Mouse (Mus musculus): Measurements from ENCODE around the gene Pisd. TPM values are rescaled to one million over a fixed set of nuclear protein-coding genes. Genes with fewer than 3 reads are reported as not detected.
A peak's percentile ranks its signal among the peaks of the same experiment; 100 is the strongest.
"Not testable (repeated sequence)": the region's sequence is repeated elsewhere in the genome, so short reads cannot be mapped to it uniquely, and the experiment has no call there.

Gene Pisd
- 58.8 TPM for polyA plus RNA-seq (2021)

- ATAC-seq (peak; percentile 97), DNase-seq (ENCODE audit: low read depth, low spot score) (peak; percentile 53)
- ChIA-PET POLR2A (interaction anchor here (0.9 to 1.4 kb wide), 4 partner anchors 9 to 39 kb away, joined by 3 to 4 read pairs (median 4); no protein-coding TSS in a partner anchor), CTCF (interaction anchor here (1.2 kb wide), 1 partner anchor 9 kb away, joined by 6 read pairs; no protein-coding TSS in a partner anchor)
- H3K27me3 ChIP-seq = no peaks in the 10 kb centered on the region
- in situ Hi-C loops (cut with MboI; ENCODE audit: low pct_unique_long_range_greater_than_20kb) = no loop called here
- peak; percentile 66 for TF ChIP-seq CTCF (IDR thresholded peaks at IDR 0.05)
Observed at GRCm38 (mm10) chr5:32785313-32785915, at the start of gene Pisd. Gene Pisd, minus strand, starts transcription at chr5:32785646.

GRCm38 (mm10) chr5:32834497-32834896, 49.1 kb upstream of the Pisd start:
- H3K27me3 ChIP-seq = no peaks in the 10 kb centered on the region
- no peak for ATAC-seq
- in situ Hi-C loops (cut with MboI; ENCODE audit: low pct_unique_long_range_greater_than_20kb) = no loop called here
- no peak for TF ChIP-seq CTCF (IDR thresholded peaks at IDR 0.05)
- ChIA-PET CTCF (no interaction called here), POLR2A (interaction anchor here (1.4 kb wide), 1 partner anchor 18 kb away, joined by 4 read pairs; no protein-coding TSS in a partner anchor)
- no peak for DNase-seq (ENCODE audit: low read depth, low spot score)

GRCm38 (mm10) chr5:32830054-32830453, 44.6 kb upstream of the Pisd start:
- ChIA-PET CTCF (no interaction called here), POLR2A (no interaction called here)
- no peak for DNase-seq (ENCODE audit: low read depth, low spot score)
- no peaks in the 10 kb centered on the region for H3K27me3 ChIP-seq
- in situ Hi-C loops (cut with MboI; ENCODE audit: low pct_unique_long_range_greater_than_20kb) = no loop called here
- TF ChIP-seq CTCF (IDR thresholded peaks at IDR 0.05) = no peak
- no peak for ATAC-seq

GRCm38 (mm10) chr5:32828766-32829165, 43.3 kb upstream of the Pisd start:
- CTCF ChIA-PET; H3K27me3 ChIP-seq; ATAC-seq; POLR2A ChIA-PET; DNase-seq (ENCODE audit: low read depth, low spot score); in situ Hi-C loops (cut with MboI; ENCODE audit: low pct_unique_long_range_greater_than_20kb): not testable (repeated sequence)

- H3K27me3 ChIP-seq = no peaks in the 10 kb centered on the region
- DNase-seq (ENCODE audit: low read depth, low spot score) (no peak), ATAC-seq (no peak)
- no peak for TF ChIP-seq CTCF (IDR thresholded peaks at IDR 0.05)
- in situ Hi-C loops (cut with MboI; ENCODE audit: low pct_unique_long_range_greater_than_20kb) = no loop called here
- CTCF ChIA-PET = interaction anchor here (2.1 kb wide), 1 partner anchor 10 kb away, joined by 4 read pairs; no protein-coding TSS in a partner anchor
- POLR2A ChIA-PET = no interaction called here
Observed at GRCm38 (mm10) chr5:32827009-32827408, 41.6 kb upstream of the Pisd start, which contains the start of gene Gm20671. Gene Gm20671, minus strand, starts transcription at chr5:32827109.

- DNase-seq (ENCODE audit: low read depth, low spot score) (no peak), ATAC-seq (no peak)
- POLR2A ChIA-PET = interaction anchor here (0.7 kb wide), 1 partner anchor 9 kb away, joined by 3 read pairs; no protein-coding TSS in a partner anchor
- no peaks in the 10 kb centered on the region for H3K27me3 ChIP-seq
- CTCF ChIA-PET = interaction anchor here (1.4 kb wide), 1 partner anchor 12 kb away, joined by 7 read pairs; no protein-coding TSS in a partner anchor
- in situ Hi-C loops (cut with MboI; ENCODE audit: low pct_unique_long_range_greater_than_20kb) = no loop called here
- TF ChIP-seq CTCF (IDR thresholded peaks at IDR 0.05) = no peak
Observed at GRCm38 (mm10) chr5:32820471-32820870, 35.0 kb upstream of the Pisd start.

GRCm38 (mm10) chr5:32815396-32815795, 29.9 kb upstream of the Pisd start:
- ATAC-seq = no peak

GRCm38 (mm10) chr5:32786454-32786853, 1.0 kb upstream of the Pisd start:
- POLR2A ChIA-PET = interaction anchor here (1.3 to 1.4 kb wide), 2 partner anchors 10 to 15 kb away, joined by 3 to 4 read pairs; no protein-coding TSS in a partner anchor
- DNase-seq (ENCODE audit: low read depth, low spot score); in situ Hi-C loops (cut with MboI; ENCODE audit: low pct_unique_long_range_greater_than_20kb); ATAC-seq; H3K27me3 ChIP-seq: not testable (repeated sequence)
- CTCF ChIA-PET = interaction anchor here (1.2 kb wide), 1 partner anchor 8 kb away, joined by 6 read pairs; no protein-coding TSS in a partner anchor

More at GRCm38 (mm10) chr5:32815396-32815795, 29.9 kb upstream of the Pisd start:
- no peak for TF ChIP-seq CTCF (IDR thresholded peaks at IDR 0.05)
- in situ Hi-C loops (cut with MboI; ENCODE audit: low pct_unique_long_range_greater_than_20kb) = no loop called here
- POLR2A ChIA-PET = no interaction called here
- no peaks in the 10 kb centered on the region for H3K27me3 ChIP-seq
- CTCF ChIA-PET = no interaction called here
- no peak for DNase-seq (ENCODE audit: low read depth, low spot score)

- TF ChIP-seq CTCF (IDR thresholded peaks at IDR 0.05) = no peak
- CTCF ChIA-PET = no interaction called here
Observed at GRCm38 (mm10) chr5:32784726-32785125, 720 bp downstream of the Pisd start.

GRCm38 (mm10) chr5:32781596-32781995, 3.9 kb downstream of the Pisd start:
- in situ Hi-C loops (cut with MboI; ENCODE audit: low pct_unique_long_range_greater_than_20kb) = no loop called here
- ChIA-PET POLR2A (no interaction called here), CTCF (interaction anchor here (1.0 kb wide), 1 partner anchor 18 kb away, joined by 3 read pairs; no protein-coding TSS in a partner anchor)
- no peaks in the 10 kb centered on the region for H3K27me3 ChIP-seq
- ATAC-seq (no peak), DNase-seq (ENCODE audit: low read depth, low spot score) (no peak)
- no peak for TF ChIP-seq CTCF (IDR thresholded peaks at IDR 0.05)

More at GRCm38 (mm10) chr5:32784726-32785125, 720 bp downstream of the Pisd start:
- DNase-seq (ENCODE audit: low read depth, low spot score) (no peak), ATAC-seq (no peak)
- POLR2A ChIA-PET = interaction anchor here (1.0 kb wide), 1 partner anchor 38 kb away, joined by 4 read pairs; no protein-coding TSS in a partner anchor
- in situ Hi-C loops (cut with MboI; ENCODE audit: low pct_unique_long_range_greater_than_20kb) = no loop called here
- no peaks in the 10 kb centered on the region for H3K27me3 ChIP-seq

- in situ Hi-C loops (cut with MboI; ENCODE audit: low pct_unique_long_range_greater_than_20kb) = no loop called here
- no peaks in the 10 kb centered on the region for H3K27me3 ChIP-seq
- TF ChIP-seq CTCF (IDR thresholded peaks at IDR 0.05) = no peak
- DNase-seq (ENCODE audit: low read depth, low spot score) (no peak), ATAC-seq (peak; percentile 35)
- CTCF ChIA-PET = no interaction called here
- POLR2A ChIA-PET = no interaction called here
Observed at GRCm38 (mm10) chr5:32778168-32778567, 7.3 kb downstream of the Pisd start.

All from Patski (cell line).